Mouse (Mus musculus) embryo, embryonic 10.5 days (tissue): Measurements from ENCODE around the gene Midn.
A peak's percentile ranks its signal among the peaks of the same experiment; 100 is the strongest.

Experiments used
- DNase-seq: peaks from one replicate; pipeline ENCODE4 v3.0.0-alpha.2; 2015; ENCODE audit warnings: low spot score

Midn gene

DNA sequence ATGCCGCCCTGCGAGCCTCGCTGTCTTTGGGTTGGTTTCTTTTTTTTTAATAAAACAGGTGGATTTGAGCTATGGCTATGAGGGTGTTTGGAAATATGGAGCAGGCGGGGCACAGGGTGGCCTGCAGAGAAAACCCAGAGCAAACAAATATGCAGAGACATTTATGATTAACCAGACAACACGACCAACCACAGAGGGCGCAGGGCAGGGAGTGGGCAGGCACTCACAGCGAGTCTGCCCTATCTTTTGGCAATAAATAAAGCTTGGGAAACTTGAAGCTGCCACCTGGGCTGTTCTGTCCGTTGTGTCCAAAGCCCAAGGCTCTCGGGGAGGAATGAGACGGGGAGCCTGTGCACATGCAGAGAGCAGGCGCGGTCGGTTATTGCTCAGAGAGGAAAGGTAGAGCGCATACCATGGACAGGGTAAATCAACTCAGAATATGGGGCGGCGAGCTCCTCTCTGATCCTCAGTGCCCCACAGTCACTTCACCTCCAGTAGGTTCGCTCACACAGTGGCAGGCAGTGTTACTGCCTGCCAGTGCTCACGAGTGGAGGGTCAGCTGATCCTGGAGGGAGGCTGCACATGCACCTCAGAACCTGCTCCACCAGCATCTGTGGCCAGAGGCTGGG is 17.6 kb upstream of the Midn start:
- no peak for DNase-seq

DNA sequence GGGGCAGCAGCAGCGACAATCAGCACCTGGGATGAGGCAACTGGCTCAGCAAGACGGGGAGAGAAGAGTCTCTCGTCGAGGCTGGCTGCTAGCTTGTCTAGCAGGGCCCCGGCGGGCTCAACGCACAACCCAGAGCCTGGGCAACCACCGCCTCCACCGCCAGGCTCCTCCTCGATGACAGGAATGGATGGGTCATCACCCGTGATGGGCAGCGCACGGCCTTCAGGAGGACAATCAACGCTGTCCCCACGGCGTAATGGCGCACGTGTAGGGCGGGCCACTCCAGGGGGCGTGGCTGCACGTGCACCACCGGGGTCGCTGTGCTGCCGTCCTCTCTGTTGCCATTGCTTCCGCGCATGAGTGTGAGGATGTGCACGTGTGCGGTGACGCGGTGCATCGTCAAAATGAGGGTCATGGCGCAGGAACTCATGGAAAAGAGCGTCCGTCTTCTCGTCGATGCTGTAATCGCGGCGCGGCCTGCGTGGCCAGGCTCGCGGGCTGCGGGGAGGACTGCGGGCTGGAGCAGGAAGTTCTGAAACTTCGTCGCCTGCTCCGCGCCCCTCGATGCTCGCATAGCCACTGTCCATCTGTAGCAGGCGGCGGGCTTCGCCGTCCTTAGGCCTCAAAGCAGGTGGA is 16.6 kb upstream of the Midn start:
- DNase-seq = peak; percentile 74

- DNase-seq = peak; percentile 42
These were observed 16.1 kb upstream of the Midn start for GRCm38 (mm10) chr10:80131952-80132350.

- DNase-seq = no peak
These were observed 14.7 kb upstream of the Midn start for GRCm38 (mm10) chr10:80133226-80133849.

GRCm38 (mm10) chr10:80134421-80134820 is 13.7 kb upstream of the Midn start:
- no peak for DNase-seq

DNA sequence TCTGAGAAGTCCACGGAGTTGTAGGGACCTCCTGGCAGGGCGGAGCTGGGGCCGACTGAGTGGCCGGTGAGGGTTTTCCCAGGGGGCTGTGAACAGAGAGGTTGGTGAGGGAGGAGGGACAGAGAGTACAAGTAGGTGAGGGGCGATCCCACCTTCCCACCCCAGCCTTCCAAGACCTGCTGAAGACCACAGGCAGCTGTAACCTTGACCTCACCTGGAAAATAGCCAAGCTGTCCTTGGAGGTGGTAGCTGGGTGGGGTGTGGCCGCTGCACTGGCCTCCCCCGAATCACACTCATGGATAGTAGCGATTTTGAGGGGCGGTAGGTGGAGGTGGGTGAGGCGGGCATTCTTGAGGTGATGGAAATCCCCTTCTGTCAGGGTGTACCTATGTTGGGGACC is 12.9 kb upstream of the Midn start:
- DNase-seq = no peak

DNA sequence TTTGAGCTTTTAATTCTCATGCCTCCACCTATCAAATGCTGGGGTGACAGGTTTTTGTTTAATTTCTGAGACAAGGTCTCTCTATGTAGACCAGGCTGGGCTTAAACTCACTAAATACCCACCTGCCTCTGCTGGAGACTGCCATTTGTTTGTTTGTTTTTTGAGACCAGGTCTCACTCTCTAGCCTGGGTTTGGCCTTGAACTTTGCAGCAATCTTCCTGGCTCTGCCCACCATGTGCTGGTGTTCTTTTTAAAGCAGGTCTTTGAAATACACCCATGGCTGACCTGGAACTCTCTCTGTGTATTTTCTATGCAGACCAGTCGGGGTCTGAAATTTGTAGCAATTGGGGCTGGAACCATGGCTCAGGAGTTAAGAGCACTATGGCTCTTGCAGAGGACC is 12.4 kb upstream of the Midn start:
- no peak for DNase-seq

GRCm38 (mm10) chr10:80136179-80136951 is 11.7 kb upstream of the Midn start:
- no peak for DNase-seq

- DNase-seq = no peak
These were observed 11.0 kb upstream of the Midn start for GRCm38 (mm10) chr10:80136952-80137625.

GRCm38 (mm10) chr10:80137626-80138552 is 10.2 kb upstream of the Midn start:
- no peak for DNase-seq

GRCm38 (mm10) chr10:80138553-80139438 is 9.3 kb upstream of the Midn start, which contains the start of gene Atp5d:
Gene Atp5d (plus strand): TSS chr10:80138632.
- DNase-seq = peak; percentile 75

- DNase-seq = no peak
These were observed 8.7 kb upstream of the Midn start for GRCm38 (mm10) chr10:80139439-80139775.

GRCm38 (mm10) chr10:80139975-80140665 is 8.0 kb upstream of the Midn start:
- no peak for DNase-seq

- no peak for DNase-seq
These were observed 7.4 kb upstream of the Midn start, which contains the start of gene Cbarp for GRCm38 (mm10) chr10:80140666-80141035. Gene Cbarp (minus strand): TSS chr10:80140835.

- DNase-seq = peak; percentile 94
These were observed 6.8 kb upstream of the Midn start for GRCm38 (mm10) chr10:80141243-80141642.

DNA sequence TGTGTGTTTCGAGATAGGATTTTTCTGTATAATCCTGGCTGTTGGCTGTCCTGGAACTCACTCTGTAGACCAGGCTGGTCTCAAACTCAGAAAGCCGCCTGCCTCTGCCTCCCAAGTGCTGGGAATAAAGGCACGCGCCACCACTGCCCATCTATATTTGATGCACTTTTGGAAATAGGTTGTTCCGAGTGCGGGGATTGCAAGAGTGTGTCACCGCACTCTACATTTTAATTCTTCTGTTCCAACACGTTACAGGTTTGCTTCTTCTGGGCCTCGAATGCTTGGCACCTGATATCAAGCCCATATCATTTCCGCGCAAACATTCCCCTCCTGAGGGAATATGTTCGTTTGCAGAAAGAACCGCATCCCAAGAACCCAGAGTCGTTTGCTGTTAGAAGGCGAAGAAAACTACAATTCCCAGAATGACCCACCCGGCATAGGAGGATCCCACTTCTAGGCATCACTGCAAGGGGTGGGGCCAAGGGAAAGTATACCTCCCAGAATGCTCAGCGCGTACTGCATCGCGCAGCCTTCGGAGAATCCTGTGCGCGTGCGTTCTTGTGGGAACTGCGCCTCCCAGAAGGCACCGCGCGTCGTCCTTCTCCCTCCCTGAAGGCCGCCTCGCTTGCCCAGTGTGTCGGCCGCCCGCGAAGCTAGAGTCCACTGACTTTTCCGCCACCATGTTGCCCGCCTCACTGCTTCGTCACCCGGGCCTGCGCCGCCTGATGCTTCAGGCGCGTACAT is 6.1 kb upstream of the Midn start:
- peak; percentile 100 for DNase-seq

DNA sequence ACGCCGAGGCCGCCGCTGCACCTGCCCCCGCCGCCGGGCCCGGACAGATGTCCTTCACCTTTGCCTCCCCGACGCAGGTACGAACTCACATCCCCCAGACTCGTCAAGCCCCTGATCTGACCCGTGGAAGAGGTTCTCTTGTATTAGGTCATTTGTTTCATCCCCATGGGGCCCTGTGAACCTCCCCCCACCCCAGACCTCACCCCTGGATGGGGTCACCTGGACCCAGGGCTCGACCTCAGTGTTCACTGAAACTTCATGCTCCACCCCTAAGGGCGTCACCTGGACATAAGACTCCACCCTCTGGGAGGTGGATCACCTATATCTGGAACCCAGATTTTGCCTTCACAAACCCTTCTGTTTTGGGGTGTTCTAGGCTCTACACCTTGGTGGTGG is 5.5 kb upstream of the Midn start:
- DNase-seq = no peak

- no peak for DNase-seq
These were observed 4.4 kb upstream of the Midn start for GRCm38 (mm10) chr10:80143664-80144063.

GRCm38 (mm10) chr10:80144159-80144558 is 3.9 kb upstream of the Midn start:
- DNase-seq = no peak
